Mouse (Mus musculus): Measurements from ENCODE around the gene Ppp1r16b.

Ppp1r16b gene

GRCm38 (mm10) chr2:158695811-158696210 lies 30.6 kb downstream of the Ppp1r16b start:
- no peak for DNase-seq

- no peak for DNase-seq
Measured at GRCm38 (mm10) chr2:158696451-158696850, 31.3 kb downstream of the Ppp1r16b start.

GRCm38 (mm10) chr2:158699908-158700307 lies 34.7 kb downstream of the Ppp1r16b start:
- no peak for DNase-seq

- no peak for DNase-seq
Measured at GRCm38 (mm10) chr2:158700535-158701256, 35.5 kb downstream of the Ppp1r16b start.

GRCm38 (mm10) chr2:158701505-158701904 lies 36.3 kb downstream of the Ppp1r16b start:
- no peak for DNase-seq

- no peak for DNase-seq
Measured at GRCm38 (mm10) chr2:158702176-158702575, 37.0 kb downstream of the Ppp1r16b start.

GRCm38 (mm10) chr2:158704720-158705119 lies 39.5 kb downstream of the Ppp1r16b start:
- no peak for DNase-seq

GRCm38 (mm10) chr2:158705529-158705928 lies 40.3 kb downstream of the Ppp1r16b start:
- no peak for DNase-seq

- no peak for DNase-seq
Measured at GRCm38 (mm10) chr2:158706704-158707408, 41.7 kb downstream of the Ppp1r16b start.

- DNase-seq, result no peak
Measured at GRCm38 (mm10) chr2:158708121-158708520, 42.9 kb downstream of the Ppp1r16b start.

GRCm38 (mm10) chr2:158711929-158712751 lies 46.9 kb downstream of the Ppp1r16b start:
- no peak for DNase-seq

- DNase-seq, result no peak
Measured at GRCm38 (mm10) chr2:158714826-158715225, 49.6 kb downstream of the Ppp1r16b start.

GRCm38 (mm10) chr2:158716066-158716465 lies 50.9 kb downstream of the Ppp1r16b start:
- no peak for DNase-seq

GRCm38 (mm10) chr2:158717551-158718418 lies 52.6 kb downstream of the Ppp1r16b start:
- DNase-seq, result no peak

- peak; percentile 73 for DNase-seq
Measured at GRCm38 (mm10) chr2:158718816-158719549, 53.8 kb downstream of the Ppp1r16b start.

GRCm38 (mm10) chr2:158720715-158721370 lies 55.6 kb downstream of the Ppp1r16b start:
- peak; percentile 85 for DNase-seq

GRCm38 (mm10) chr2:158721481-158721880 lies 56.3 kb downstream of the Ppp1r16b start:
- DNase-seq, result no peak

GRCm38 (mm10) chr2:158722135-158722534 lies 56.9 kb downstream of the Ppp1r16b start:
- no peak for DNase-seq

GRCm38 (mm10) chr2:158722991-158723551 lies 57.9 kb downstream of the Ppp1r16b start:
- DNase-seq, result no peak

GRCm38 (mm10) chr2:158723806-158724205 lies 58.6 kb downstream of the Ppp1r16b start:
- DNase-seq, result no peak

GRCm38 (mm10) chr2:158726252-158726651 lies 61.1 kb downstream of the Ppp1r16b start:
- DNase-seq, result no peak

Data from kidney, adult 18-20 months (tissue).